Mouse (Mus musculus) small intestine, adult 2 months (tissue): ENCODE measurements around the gene Cercam. TPM values are rescaled to one million over a fixed set of nuclear protein-coding genes. Genes with fewer than 3 reads are reported as not detected.
"Not testable (repeated sequence)": the region's sequence is repeated elsewhere in the genome, so short reads cannot be mapped to it uniquely, and the experiment has no call there.

ENCODE experiments used
- H3K27ac ChIP-seq: fragments of 200-500 bp; 2 replicates; pipeline ENCODE4 v1.5.1; 2012; ENCODE audit warnings: low read depth, low read length, control low read depth, inconsistent platforms; ENCODE audit not compliant: insufficient read depth
- H3K27me3 ChIP-seq: fragments of 200-500 bp; 2 replicates; pipeline ENCODE4 v1.6.1; 2012; ENCODE audit warnings: mild to moderate bottlenecking, moderate library complexity, low read length, inconsistent platforms; ENCODE audit not compliant: control insufficient read depth, insufficient read depth
- H3K36me3 ChIP-seq: fragments of 200-500 bp; 2 replicates; pipeline ENCODE4 v1.6.1; 2012; ENCODE audit warnings: mild to moderate bottlenecking, low read length, control low read depth, inconsistent platforms; ENCODE audit not compliant: control insufficient read depth, insufficient read depth
- H3K4me1 ChIP-seq: fragments of 200-500 bp; 2 replicates; pipeline ENCODE4 v1.6.1; 2012; ENCODE audit warnings: low read length, inconsistent platforms, mixed read lengths; ENCODE audit not compliant: control insufficient read depth, insufficient read depth, insufficient read length
- H3K4me3 ChIP-seq: fragments of 200-500 bp; 2 replicates; pipeline ENCODE4 v1.5.1; 2012; ENCODE audit warnings: low read depth, mild to moderate bottlenecking, control low read depth, inconsistent platforms, low read length, moderate library complexity
- CTCF ChIP-seq: fragments of 200-500 bp; IDR thresholded peaks from 2 replicates; pipeline ENCODE4 v1.5.1; 2012; ENCODE audit warnings: low read depth, mild to moderate bottlenecking, control low read depth, inconsistent platforms, low read length, moderate library complexity, mixed read lengths; ENCODE audit not compliant: insufficient replicate concordance, insufficient read length; ENCODE audit errors: extremely low read depth
- POLR2A ChIP-seq: fragments of 200-500 bp; IDR thresholded peaks from 2 replicates; pipeline ENCODE4 v1.6.1; 2012; ENCODE audit warnings: low read depth, mild to moderate bottlenecking, control low read depth, inconsistent platforms, low read length, moderate library complexity
- WGBS: fragments of 180-500 bp; shearing (Covaris S2); methylation state at CpG from one replicate; pipeline ENCODE4 v1.1.7; 2018; 5-methylcytosine and 5-hydroxymethylcytosine counted together
- polyA plus RNA-seq: library from polyadenylated mRNA; depleted of rRNA; stranded (reverse); fragments of >200 nt; gene quantifications from 2 replicates; pipeline ENCODE4 v1.2.3, GENCODE M21; 2012

Cercam gene
- polyA plus RNA-seq, 1 experiment, result 5.9 TPM

DNA sequence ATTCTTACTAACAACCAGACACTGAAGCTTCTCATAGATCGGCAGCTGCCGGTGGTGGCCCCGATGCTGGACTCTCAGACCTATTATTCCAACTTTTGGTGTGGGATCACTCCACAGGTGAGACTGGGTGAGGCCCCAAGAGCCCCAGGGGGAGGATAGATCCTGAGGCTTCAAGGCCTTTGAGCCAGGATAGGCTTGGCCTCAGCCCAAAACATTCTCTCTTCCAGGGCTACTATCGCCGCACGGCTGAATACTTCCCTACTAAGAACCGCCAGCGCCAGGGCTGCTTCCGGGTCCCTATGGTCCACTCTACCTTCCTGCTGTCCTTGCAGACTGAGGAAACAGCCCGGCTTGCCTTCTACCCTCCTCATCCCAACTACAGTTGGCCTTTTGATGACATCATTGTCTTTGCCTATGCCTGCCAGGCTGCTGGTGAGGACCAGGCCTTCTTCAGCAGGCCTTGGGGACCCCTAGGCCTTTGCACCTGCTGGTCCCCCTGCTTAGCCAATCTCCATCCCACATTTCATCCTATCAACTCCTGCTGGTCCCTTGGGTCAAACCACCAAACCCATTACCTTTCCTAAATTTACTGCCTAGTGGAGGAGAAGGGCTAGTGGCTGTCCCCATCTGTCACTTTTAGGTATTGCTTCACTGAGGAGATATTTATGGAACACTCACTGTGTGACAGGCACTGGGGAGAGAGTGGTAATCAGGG lies 3.8 kb downstream of the Cercam start:
- no peak for TF ChIP-seq CTCF
- no peak for TF ChIP-seq POLR2A
- peaks cover 9% of the 10 kb centered on the region for H3K4me1 ChIP-seq
- H3K4me3 ChIP-seq, result no peak overlapping the region
- no peaks in the 10 kb centered on the region for H3K36me3 ChIP-seq
- H3K27me3 ChIP-seq, result no peaks in the 10 kb centered on the region; the same call in 1 of the 2 replicates
- no peak overlapping the region for H3K27ac ChIP-seq
- WGBS, result 89% methylated on average over 10 of the region's 10 CpGs

DNA sequence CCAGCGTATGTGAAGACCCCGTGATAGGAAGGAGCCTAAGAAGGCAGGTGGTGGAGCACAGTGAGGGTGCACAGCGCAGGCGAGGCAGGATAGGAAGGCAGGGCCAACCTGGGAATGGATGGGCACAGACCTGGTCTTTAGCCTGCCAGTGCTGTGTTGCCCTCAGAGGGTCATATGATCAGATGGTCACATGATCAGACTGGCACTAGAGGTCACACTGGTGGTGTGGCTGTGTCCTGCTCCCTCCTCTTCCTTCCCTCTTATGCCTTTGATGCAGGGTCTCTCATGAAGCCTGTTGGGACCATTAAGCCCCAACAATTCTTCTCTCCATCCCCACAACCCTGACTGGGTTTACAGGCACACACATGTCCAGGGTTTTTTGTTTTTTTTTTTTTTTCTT lies 4.8 kb downstream of the Cercam start:
- no peak for TF ChIP-seq CTCF
- no peak for TF ChIP-seq POLR2A
- Histone ChIP-seq H3K4me1 (peaks cover 6% of the 10 kb centered on the region), H3K36me3 (no peaks in the 10 kb centered on the region), H3K4me3 (no peak overlapping the region), H3K27ac (no peak overlapping the region), H3K27me3 (no peaks in the 10 kb centered on the region; the same call in 1 of the 2 replicates)
- WGBS, result 84% methylated on average over 4 of the region's 4 CpGs

DNA sequence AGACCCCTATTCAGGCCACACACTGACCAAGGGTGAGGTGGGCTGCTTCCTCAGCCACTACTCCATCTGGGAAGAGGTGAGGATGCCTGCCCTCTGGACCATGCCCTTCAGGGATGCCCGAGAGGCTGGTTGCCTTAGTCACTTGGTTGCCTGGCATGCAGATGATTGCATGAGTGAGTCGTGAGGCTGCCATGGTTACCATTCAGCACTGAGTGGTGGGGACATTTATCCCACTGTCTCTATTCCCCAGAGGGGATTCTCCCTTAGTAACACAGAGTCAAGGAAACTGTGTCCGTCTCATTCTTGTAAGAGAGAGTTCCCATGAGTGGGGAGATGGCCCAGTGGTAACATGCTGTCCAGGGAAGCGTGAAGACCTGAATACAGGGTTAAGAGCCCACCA lies 9.1 kb downstream of the Cercam start:
- WGBS, result 83% methylated on average over 4 of the region's 4 CpGs
- Histone ChIP-seq H3K4me1 (no peaks in the 10 kb centered on the region), H3K36me3 (no peaks in the 10 kb centered on the region), H3K4me3 (no peak overlapping the region), H3K27me3 (no peaks in the 10 kb centered on the region), H3K27ac (no peak overlapping the region)
- TF ChIP-seq POLR2A (no peak), CTCF (no peak)

DNA sequence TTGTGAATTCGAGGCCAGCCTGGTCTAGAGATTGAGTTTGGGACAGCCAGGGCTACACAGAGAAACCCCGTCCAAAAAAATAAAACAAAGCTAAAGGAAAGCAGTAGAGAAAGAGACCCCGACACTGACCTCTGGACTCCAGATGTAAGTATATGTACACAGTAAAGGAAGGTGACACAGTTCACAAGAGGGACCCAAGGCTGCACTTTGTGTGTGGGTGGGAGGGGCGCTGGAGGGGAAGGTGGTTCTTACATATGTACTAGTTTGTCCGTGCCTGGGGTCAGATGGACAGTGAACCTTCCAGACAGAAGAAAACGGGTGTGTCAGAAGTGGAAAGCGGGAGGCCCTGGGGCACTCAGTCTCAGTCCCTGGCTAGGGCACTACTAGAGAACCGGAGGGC lies 10.2 kb downstream of the Cercam start:
- Histone ChIP-seq H3K4me1 (no peaks in the 10 kb centered on the region), H3K27me3 (no peaks in the 10 kb centered on the region), H3K4me3 (no peak overlapping the region), H3K27ac (no peak overlapping the region), H3K36me3 (no peaks in the 10 kb centered on the region)
- TF ChIP-seq CTCF, result no peak
- no peak for TF ChIP-seq POLR2A
- WGBS, result 46% methylated on average over 8 of the region's 8 CpGs

DNA sequence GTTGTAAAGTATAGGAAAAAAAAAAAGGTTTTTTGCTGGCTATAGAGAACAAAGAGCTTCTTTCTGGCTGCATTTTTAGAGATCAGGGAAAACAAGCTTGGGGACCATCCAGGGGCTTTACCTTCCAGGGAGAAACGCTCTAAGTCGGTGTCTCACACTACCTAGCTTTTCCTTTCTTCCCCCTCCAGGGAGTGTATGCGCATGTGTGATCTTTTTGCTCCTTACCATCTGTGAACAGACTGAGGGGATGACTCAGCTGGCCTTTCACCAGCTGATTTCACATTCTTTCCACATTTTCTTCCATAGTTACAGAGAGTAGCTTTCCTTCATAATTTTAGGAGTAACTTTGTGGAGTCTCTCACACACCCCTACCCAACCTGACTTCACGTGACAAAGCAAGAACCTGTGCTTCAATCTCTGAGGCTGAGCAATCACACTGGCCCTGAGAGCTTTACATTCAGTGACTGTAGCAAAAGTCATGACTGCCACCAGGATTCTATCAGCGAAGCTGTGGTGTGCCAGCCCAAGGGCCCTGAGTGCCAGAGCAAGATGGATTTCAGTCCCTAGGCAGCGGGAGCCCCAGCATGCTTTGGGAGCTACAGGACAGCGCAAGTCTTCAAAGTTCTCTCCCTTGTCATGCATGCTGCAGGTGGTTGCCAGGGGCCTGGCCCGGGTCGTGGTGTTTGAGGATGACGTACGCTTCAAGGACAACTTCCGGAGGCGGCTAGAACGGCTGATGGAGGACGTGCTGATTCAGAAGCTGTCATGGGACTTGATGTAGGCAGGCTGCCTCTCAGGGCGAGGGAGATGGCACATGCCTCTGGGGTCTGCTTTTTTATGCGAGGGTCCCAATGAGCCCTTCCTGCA lies 11.2 kb downstream of the Cercam start:
- no peaks in the 10 kb centered on the region for H3K36me3 ChIP-seq
- no peak overlapping the region for H3K27ac ChIP-seq
- H3K4me1 ChIP-seq, result no peaks in the 10 kb centered on the region
- no peak for TF ChIP-seq CTCF
- no peak for TF ChIP-seq POLR2A
- WGBS, result 80% methylated on average over 17 of the region's 17 CpGs
- no peak overlapping the region for H3K4me3 ChIP-seq
- H3K27me3 ChIP-seq, result no peaks in the 10 kb centered on the region

DNA sequence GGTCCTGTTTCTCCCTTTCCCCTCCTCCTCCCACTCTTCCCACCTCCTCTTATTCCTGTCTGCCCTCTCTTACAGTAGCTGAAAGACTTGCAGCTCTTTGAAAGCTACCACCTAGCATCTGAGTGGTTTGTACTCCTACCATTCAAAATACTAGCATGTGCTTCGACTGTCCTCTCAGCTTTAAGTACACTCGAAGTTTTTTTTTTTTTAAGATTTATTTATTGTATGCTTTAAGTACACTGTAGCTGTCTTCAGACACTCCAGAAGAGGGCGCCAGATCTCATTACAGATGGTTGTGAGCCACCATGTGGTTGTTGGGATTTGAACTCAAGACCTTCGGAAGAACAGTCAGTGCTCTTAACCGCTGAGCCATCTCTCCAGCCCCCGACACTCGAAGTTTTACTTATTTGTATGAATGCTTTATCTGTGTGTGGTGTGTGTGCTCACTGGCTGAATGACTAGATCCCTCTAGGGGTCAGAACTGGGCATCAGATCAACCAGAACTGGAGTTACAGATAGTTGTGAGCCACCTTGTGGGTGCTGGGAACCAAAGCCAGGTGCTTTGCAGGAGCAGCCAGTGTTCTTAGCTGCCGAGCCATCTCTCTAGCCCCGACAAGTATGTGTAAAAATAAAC lies 17.8 kb downstream of the Cercam start:
- whole genome bisulfite sequencing, result 78% methylated on average over 9 of the region's 9 CpGs

More for the DNA sequence above, 17.8 kb downstream of the Cercam start:
- H3K4me3 ChIP-seq, H3K27me3 ChIP-seq, H3K27ac ChIP-seq, H3K36me3 ChIP-seq: not testable (repeated sequence)
- peaks cover 14% of the 10 kb centered on the region for H3K4me1 ChIP-seq
